Mouse (Mus musculus) inflammation-experienced regulatory T-cells, adult 16 weeks (primary cell): ENCODE measurements around the gene Cyp2f2. TPM values are rescaled to one million over a fixed set of nuclear protein-coding genes. Genes with fewer than 3 reads are reported as not detected.

ENCODE experiments used
- polyA plus RNA-seq: library from polyadenylated mRNA; unstranded; fragments of 100-300 nt; shearing (Covaris generic); gene quantifications from one replicate; pipeline ENCODE4 v1.2.1, GENCODE M21; 2017

Gene Cyp2f2
- polyA plus RNA-seq = not detected

GRCm38 (mm10) chr7:27119676-27120075, at the start of gene Cyp2f2:
Gene Cyp2f2 (plus strand): TSS chr7:27119909.

GRCm38 (mm10) chr7:27153205-27153764, 33.6 kb downstream of the Cyp2f2 start, which contains the start of gene Cyp2t4:
Gene Cyp2t4 (plus strand): TSS chr7:27153714.

GRCm38 (mm10) chr7:27166614-27167474, 47.1 kb downstream of the Cyp2f2 start, which contains the start of gene Egln2:
Gene Egln2 (minus strand): TSS chr7:27166802.

GRCm38 (mm10) chr7:27178324-27179216, 58.9 kb downstream of the Cyp2f2 start, which contains the start of gene Rab4b:
Gene Rab4b (minus strand): TSS chr7:27178896.

GRCm38 (mm10) chr7:27180837-27181695, 61.4 kb downstream of the Cyp2f2 start, which contains the start of the genes Gm21983 and Mia:
Gene Gm21983 (minus strand): TSS chr7:27181086.
Gene Mia (minus strand): TSS chr7:27181157.

Other genes starting within 250 kb of the Cyp2f2 start
- gene Cyp2a22, start 180.5 kb upstream of the Cyp2f2 start, polyA plus RNA-seq = not detected
- gene Cyp2a12, start 90.8 kb upstream of the Cyp2f2 start, polyA plus RNA-seq = not detected
- gene Cyp2t4, start 33.8 kb downstream of the Cyp2f2 start, polyA plus RNA-seq = not detected
- 91.6 TPM for gene Egln2, start 46.9 kb downstream of the Cyp2f2 start, polyA plus RNA-seq
- 171 TPM for gene Rab4b, start 59.0 kb downstream of the Cyp2f2 start, polyA plus RNA-seq
- 0.89 TPM for gene Gm21983, start 61.2 kb downstream of the Cyp2f2 start, polyA plus RNA-seq
- gene Mia, start 61.2 kb downstream of the Cyp2f2 start, polyA plus RNA-seq = 0.98 TPM
- gene BC024978, start 75.9 kb downstream of the Cyp2f2 start, polyA plus RNA-seq = 2.3 TPM
- gene Snrpa, start 76.4 kb downstream of the Cyp2f2 start, polyA plus RNA-seq = 111 TPM
- 4.7 TPM for gene Itpkc, start 108.8 kb downstream of the Cyp2f2 start, polyA plus RNA-seq
- gene Coq8b, start 113.1 kb downstream of the Cyp2f2 start, polyA plus RNA-seq = 33.5 TPM
- 0.79 TPM for gene Numbl, start 138.5 kb downstream of the Cyp2f2 start, polyA plus RNA-seq
- 1.2 TPM for gene Ltbp4, start 217.8 kb downstream of the Cyp2f2 start, polyA plus RNA-seq
- gene Shkbp1, start 236.1 kb downstream of the Cyp2f2 start, polyA plus RNA-seq = 110 TPM
- gene Gm20479, start 237.5 kb downstream of the Cyp2f2 start, polyA plus RNA-seq = 1.00 TPM